Mouse (Mus musculus): ENCODE measurements around the gene Elfn1.

GRCm38 (mm10) chr5:139979371-139979770 is 71.6 kb downstream of the Elfn1 start:
- TF ChIP-seq POLR2A (IDR thresholded peaks at IDR 0.05; ENCODE audit: low read depth, low read length): no peak
- TF ChIP-seq CTCF (conservative IDR thresholded peaks at IDR 0.05 in 1 of 2, IDR thresholded peaks at IDR 0.05 in 1 of 2; ENCODE audit: low read depth in 2 of 2, low read length in 2 of 2): no peak
- TF ChIP-seq MAX (IDR thresholded peaks at IDR 0.05; ENCODE audit: low read length): no peak
- no peak for TF ChIP-seq ETS1 (conservative IDR thresholded peaks at IDR 0.05; ENCODE audit: low read depth, low read length)
- TF ChIP-seq ZNF384 (IDR thresholded peaks at IDR 0.05; ENCODE audit: low read depth, low read length): no peak
- TF ChIP-seq EP300 (IDR thresholded peaks at IDR 0.05; ENCODE audit: low read length): no peak
- no peak for TF ChIP-seq ZC3H11A (IDR thresholded peaks at IDR 0.05; ENCODE audit: low read depth, low read length)
- TF ChIP-seq UBTF (IDR thresholded peaks at IDR 0.05; ENCODE audit: low read depth, low read length): no peak
- no peak for TF ChIP-seq TCF12 (IDR thresholded peaks at IDR 0.05; ENCODE audit: low read depth, low read length)
- TF ChIP-seq MAFK (IDR thresholded peaks at IDR 0.05; ENCODE audit: insufficient replicate concordance, low read length): no peak
- TF ChIP-seq HCFC1 (IDR thresholded peaks at IDR 0.05; ENCODE audit: low read depth, low read length): no peak
- TF ChIP-seq SMC3 (IDR thresholded peaks at IDR 0.05; ENCODE audit: low read depth, low read length): no peak
